Mouse (Mus musculus): ENCODE measurements around the gene Cfap74.
"Not testable (repeated sequence)": the region's sequence is repeated elsewhere in the genome, so short reads cannot be mapped to it uniquely, and the experiment has no call there.

Cfap74 gene

GRCm38 (mm10) chr4:155408695-155409057 lies 314 bp upstream of the Cfap74 start:
- DNase-seq (ENCODE audit: low spot score in 2 of 2) = no peak

DNA sequence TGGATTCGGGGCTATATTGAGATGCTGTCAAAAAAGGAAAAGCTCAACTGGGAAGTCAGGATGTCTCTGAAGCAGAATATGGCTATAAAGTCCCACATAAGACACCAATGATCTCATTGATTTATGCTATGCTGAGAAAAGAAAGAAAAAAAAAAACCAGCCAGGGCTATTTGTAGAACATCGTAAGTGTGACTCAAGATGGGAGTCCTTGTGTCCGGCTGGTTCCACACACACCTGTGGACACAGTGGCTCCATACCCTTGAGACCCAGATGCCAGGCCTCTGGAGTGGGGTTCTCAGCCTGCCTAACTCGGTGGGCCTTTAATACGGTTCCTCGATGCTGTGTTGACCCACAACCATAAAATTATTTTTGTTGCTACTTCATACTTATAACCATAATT lies 3.1 kb downstream of the Cfap74 start:
- no peak for DNase-seq (ENCODE audit: low spot score in 2 of 2)

DNA sequence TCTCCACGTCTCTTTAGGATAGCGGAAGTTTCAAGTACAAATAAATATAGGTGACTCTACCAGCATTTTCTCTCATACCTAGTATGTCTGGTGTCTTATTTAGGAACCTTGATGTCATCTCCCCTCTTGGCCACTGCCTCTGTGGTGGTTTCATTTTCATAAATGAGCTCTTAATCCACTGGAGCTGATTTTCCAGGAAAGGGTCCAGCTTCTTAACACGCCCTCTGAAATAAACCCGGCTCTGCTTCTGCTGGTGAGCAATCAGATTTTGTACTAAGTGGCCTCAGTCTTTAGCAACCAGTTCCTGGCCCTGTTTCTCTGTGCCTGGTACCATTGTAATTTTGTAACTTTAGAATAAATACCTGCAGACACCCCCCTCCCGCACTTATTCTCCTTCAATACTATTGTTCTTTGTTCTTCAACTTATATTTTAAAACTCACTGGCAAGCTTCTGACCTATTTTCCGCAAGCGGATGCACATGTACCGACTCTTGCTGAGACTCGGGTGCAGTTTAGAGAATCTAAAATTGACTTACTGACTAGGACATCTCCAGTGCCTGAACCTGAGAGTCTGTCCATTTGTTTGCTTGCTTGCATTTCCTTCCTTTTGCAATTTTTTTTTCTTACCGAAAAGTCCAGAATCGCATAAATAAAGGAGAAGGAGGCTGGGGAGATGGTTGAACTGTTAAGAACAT lies 4.8 kb downstream of the Cfap74 start:
- DNase-seq (ENCODE audit: low spot score in 2 of 2) = no peak

DNA sequence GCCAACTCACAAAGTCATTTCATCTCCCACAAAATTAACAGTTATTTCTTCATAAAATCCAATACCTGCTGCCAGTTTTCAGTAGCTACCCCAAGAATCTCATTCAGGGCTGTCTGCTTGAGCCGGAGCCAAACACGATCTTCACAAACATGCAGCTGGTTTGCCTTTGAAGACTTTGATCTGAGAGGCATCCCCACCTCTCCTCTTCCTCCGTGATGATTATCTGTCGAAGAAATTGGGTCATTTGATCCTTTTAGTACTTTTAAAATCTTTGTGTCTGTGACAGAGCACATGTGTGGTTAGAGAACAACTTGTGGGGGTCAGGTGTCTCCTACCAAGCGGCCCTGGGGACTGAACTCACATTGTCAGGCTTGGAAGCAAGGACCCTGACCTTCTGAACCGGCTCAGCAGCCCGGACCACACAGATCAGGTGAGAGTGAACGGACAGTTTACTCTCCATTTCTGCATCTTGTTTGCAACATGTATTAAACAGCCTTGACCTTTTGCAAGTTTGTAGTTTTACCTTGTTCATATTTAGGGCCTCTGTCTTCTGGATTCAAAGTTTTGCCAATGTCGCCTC lies 5.8 kb downstream of the Cfap74 start:
- no peak for DNase-seq (ENCODE audit: low spot score in 2 of 2)

DNA sequence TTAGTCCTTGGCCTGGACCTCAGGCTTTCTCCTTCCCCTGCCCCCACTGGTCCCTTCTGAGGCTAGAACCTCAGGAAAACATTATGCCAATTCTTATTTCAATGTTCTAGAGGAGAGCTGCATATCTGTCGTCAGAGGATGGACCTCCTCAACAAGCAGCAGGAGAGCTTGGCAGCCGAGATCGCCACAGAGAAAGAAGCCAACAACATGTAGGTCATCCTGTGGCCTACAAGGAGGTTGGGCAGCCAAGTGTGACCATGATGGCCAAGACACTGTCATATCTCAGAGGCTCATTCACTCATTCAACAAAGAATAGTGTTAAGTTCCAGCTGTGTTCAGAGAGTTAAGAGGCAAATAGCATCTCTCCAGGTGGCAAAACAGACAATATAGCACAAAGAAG lies 11.1 kb downstream of the Cfap74 start:
- DNase-seq (ENCODE audit: low spot score in 2 of 2) = no peak

GRCm38 (mm10) chr4:155421412-155422370 lies 12.7 kb downstream of the Cfap74 start:
- not testable (repeated sequence) for DNase-seq (ENCODE audit: low spot score in 2 of 2)

DNA sequence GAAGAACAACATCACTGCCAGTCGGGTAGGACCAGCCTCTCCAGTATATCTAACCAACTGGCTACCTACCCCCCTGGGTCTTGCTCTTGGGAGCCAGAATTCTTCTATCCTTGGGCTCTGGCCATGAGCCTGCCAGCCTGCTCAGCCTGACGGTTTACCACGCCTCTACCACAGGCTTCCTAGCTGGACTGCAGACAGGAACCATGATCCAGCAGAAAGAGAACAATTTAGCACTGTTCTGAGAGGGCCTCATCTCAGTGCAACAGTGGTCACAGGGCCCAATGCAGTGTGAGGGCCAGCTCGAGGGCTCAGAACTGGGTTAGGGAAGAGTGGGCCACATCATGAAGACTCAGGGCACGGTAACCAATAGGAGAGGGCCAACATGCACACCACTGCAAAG lies 15.0 kb downstream of the Cfap74 start:
- no peak for DNase-seq (ENCODE audit: low spot score in 2 of 2)

- no peak for DNase-seq (ENCODE audit: low spot score in 2 of 2)
Measured at GRCm38 (mm10) chr4:155426272-155426671, 17.3 kb downstream of the Cfap74 start.

- DNase-seq (ENCODE audit: low spot score in 2 of 2) = no peak
Measured at GRCm38 (mm10) chr4:155428442-155428841, 19.5 kb downstream of the Cfap74 start.

GRCm38 (mm10) chr4:155429202-155429601 lies 20.2 kb downstream of the Cfap74 start:
- no peak for DNase-seq (ENCODE audit: low spot score in 2 of 2)

DNA sequence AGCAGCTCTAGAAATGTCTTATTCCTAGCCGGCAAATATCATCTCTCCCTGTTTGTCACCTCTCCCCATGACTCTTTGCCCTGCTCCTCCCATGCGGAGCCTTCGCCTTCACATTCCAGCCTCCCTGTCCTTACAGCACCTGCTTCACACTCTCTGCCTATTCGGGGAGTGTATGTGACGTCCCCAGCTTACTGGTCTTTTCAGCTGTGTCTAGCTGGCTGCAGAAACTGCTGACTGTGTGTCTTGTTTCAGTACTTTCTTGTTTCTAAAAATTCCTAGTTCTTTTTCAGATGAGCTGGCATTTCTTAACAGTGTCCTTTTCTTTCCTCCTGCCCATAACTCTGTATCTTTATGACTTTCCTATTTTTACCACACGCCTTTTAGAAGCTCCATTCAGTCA lies 23.4 kb downstream of the Cfap74 start:
- DNase-seq (ENCODE audit: low spot score in 2 of 2) = no peak

DNA sequence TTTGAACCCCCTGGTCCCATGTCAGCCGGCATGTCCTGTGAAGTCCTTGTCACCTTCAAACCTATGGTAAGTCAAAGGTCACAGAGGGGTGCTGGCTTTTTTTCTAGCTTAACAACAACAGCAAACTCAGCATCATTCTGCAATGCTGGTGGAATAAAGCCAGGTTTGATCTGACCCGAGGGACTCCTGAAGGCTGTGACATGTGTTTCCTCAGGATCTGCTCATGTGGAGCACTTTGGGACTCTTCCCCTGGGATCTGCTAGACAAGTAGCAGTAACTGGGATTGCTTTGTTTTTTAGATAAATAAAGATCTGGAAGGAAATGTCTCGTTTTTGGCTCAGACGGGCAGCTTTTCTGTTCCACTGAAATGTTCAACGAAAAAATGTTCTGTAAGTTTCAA lies 25.0 kb downstream of the Cfap74 start:
- DNase-seq (ENCODE audit: low spot score in 2 of 2) = no peak

GRCm38 (mm10) chr4:155442808-155443207 lies 33.8 kb downstream of the Cfap74 start:
- DNase-seq (ENCODE audit: low spot score in 2 of 2) = no peak

DNA sequence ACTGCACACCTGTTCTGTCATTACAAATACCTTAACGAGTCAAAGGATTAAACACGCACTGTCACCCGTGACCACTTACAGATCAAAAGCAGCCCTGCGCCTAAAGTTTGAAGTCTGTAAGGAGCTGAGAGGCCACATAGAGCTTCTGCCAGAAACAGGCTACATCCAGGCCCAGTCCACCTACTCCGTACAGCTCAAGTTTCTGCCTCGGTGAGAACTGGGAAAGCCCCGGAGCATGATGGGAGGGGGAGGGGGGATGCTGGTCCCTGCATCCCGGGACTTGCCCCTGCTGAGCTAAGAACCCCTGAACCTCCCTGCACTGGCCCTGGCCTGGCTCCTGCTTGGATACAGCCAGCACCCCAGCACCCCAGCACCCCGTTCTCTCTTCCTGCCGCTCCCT lies 42.6 kb downstream of the Cfap74 start:
- DNase-seq (ENCODE audit: low spot score in 2 of 2) = no peak

- DNase-seq (ENCODE audit: low spot score in 2 of 2) = no peak
Measured at GRCm38 (mm10) chr4:155458575-155458974, 49.6 kb downstream of the Cfap74 start.

DNA sequence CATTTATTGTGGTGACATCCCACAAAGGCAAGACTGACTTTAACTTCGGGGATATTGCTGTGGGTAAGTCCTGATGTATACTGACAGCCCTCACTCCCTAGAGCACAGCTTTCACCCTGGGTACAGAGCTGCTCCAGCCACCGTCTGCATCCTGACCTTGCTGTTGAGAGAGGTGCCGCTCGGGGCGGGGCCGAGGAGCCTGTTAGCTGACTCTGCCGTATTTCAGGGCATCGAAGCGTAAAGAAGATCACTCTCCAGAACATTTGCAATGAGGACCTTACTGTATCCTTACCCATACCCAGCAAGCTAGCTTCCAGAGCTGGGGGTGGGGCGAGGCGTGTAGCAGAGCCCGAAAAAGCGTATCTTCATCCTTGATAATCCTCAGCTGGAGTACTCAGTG lies 54.1 kb downstream of the Cfap74 start:
- no peak for DNase-seq (ENCODE audit: low spot score in 2 of 2)

DNA sequence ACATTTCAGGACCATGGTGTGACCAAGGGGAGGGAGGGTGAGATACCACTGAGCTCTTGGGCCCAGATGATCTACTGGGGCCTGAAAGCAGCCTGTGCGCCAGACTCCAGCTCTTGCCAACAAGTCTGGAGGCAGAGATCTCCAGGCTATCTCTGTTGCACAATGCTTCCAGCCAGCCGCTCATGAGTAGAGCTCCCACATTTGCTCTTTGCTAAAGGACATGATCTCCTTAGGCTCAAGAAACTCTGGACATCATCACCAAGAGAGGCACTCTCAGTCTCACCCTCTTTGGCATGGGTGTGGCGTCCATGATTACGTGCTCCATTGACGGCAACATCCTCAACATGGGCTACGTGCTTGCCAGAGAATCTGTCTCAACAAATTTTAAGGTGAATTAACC lies 54.6 kb downstream of the Cfap74 start:
- no peak for DNase-seq (ENCODE audit: low spot score in 2 of 2)

- no peak for DNase-seq (ENCODE audit: low spot score in 2 of 2)
Measured at GRCm38 (mm10) chr4:155464061-155464460, 55.1 kb downstream of the Cfap74 start.

DNA sequence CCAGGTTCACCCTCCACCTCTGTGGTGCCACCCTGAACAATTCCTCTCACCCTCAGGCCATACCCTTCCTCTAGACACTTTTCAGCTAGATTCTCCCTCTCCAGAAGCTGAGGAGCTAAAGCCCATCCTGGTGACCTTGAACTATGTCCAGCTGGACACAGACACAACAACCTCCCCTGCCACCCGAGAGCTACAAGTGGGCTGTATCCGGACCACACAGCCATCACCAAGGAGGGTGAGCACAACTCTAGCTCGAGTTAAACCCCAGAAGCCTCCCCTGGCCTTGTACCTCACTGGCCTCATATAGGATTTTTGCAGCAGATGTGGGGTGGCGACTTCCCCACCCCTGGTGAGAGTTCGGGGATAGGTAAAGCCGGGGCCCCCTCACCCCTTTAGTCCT lies 56.6 kb downstream of the Cfap74 start:
- no peak for DNase-seq (ENCODE audit: low spot score in 2 of 2)

DNA sequence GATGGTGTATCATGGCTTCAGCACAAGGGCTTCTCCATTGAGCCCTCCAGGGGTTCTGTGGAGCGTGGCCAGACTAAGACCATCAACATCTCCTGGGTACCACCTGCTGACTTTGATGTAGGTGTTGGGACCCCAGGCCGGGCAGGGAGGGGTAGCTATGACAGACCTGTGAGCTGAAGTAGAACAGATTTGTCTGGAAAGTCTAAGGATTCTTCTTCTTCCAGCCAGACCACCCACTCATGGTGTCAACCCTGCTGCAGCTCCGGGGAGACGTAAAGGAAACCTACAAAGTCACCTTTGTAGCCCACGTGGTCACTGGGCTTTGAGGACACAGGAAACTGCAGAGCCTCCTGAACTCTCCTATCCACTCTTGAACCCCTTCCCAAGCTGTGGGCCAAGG lies 57.1 kb downstream of the Cfap74 start:
- no peak for DNase-seq (ENCODE audit: low spot score in 2 of 2)

DNA sequence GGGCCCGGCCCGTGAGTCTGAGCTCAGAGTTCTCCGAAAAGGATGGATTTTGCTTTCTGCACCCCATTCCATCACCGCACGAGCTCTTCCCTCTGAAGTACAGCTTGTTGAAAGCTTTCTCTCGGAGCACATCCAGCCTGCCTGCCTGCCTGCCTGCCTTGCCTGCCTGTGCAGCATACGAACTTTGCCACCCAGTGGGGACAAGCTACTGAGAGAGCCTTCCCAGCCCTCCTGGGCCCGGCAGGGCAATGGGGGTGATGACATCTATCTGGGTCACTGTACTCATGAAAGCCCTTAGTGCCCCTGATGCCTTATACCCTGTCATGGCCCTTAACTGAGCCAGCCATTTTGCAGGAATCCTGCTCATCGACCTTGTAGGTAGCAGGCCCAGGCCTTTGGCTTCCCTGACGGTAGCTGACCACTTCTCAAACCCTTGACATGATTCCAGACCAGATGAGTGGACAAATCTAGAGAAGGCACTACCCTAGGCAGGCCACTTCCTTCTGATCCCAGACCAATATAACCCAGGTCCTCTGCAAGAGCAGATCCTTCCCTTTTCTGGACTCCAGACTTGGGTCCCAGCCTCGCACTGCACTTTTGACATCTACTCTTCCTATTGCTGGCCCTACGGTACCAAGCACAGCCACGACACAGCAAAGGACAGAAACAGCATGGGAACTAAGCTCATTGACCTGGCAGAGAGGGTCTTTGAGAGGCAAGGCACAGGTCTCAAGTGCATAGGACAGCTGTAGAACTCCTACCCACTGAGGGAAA lies 58.4 kb downstream of the Cfap74 start:
- DNase-seq (ENCODE audit: low spot score in 2 of 2) = no peak

DNA sequence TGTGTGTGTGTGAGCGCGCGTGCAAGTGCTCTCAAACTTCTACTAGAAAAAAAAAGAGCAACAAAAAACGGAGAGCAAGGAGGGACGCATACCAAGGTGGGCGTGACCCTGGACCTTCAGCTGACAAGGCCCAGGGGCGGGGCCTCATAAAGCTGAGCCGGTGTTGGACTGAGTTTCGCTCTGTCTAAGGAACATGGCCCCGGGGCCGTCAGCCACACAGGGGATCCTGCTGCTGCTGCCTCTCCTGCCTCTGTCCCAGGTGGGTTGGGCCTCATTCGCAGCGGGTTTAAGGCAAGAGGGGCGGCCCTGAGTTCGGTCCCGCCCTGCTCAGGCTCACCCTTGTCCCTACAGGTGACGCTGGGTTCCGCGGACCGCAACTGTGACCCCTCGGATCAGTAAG lies 60.0 kb downstream of the Cfap74 start, which contains the start of gene Tmem52:
TSS of gene Tmem52 (plus strand) at position 163 of the 400 bp plus-strand sequence.
- DNase-seq (ENCODE audit: low spot score in 2 of 2) = no peak
